Mouse (Mus musculus) myocyte (in vitro differentiated cells): ENCODE measurements around the gene Rrh.

Source experiments
- MAX ChIP-seq: IDR thresholded peaks from one replicate; pipeline ENCODE4 v1.6.1; 2011; ENCODE audit warnings: low read depth, mild to moderate bottlenecking, control low read depth
- POLR2A ChIP-seq: IDR thresholded peaks from one replicate; pipeline ENCODE4 v1.6.1; 2011; ENCODE audit warnings: low read depth, mild to moderate bottlenecking, control low read depth, moderate library complexity; ENCODE audit not compliant: insufficient read length
- POLR2AphosphoS2 ChIP-seq: IDR thresholded peaks from one replicate; pipeline ENCODE4 v1.6.1; 2011; ENCODE audit warnings: low read depth, control low read depth; ENCODE audit not compliant: insufficient read length
- SRF ChIP-seq: IDR thresholded peaks from one replicate; pipeline ENCODE4 v1.6.1; 2011; ENCODE audit warnings: low read depth; ENCODE audit not compliant: control insufficient read depth, insufficient read length
- USF1 ChIP-seq: IDR thresholded peaks from one replicate; pipeline ENCODE4 v1.6.1; 2011; ENCODE audit warnings: low read depth, mild to moderate bottlenecking, control low read depth, moderate library complexity

DNA sequence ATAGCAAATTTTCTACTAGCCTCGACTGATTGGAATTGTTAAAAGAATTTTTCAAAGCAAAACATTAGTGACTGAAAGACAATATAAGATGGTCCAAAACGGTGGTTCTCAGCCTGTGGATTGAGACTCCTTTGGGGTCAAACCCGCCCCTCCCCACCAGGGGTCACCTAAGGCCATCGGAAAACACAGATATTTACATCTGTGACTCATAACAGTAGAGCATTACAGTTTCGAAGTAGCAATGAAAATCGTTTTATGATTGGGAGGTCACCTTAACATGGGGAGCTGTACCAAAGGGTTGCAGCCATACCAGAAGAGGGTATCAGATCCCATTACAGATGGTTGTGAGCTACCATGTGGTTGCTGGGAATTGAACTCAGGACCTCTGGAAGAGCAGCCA lies 51.2 kb downstream of the Rrh start:
- TF ChIP-seq SRF (no peak), USF1 (no peak), POLR2A (no peak), POLR2AphosphoS2 (no peak), MAX (no peak)
